Mouse (Mus musculus) C2C12 (cell line): ENCODE measurements at regions not wholly inside any gene's neighbourhood (a gene's known extent, or its start where the extent isn't known, plus 50 kb on each side); places are given as distances from the start of the nearest gene placed in this dataset.

Source experiments
- H3K27me3 ChIP-seq: one replicate; pipeline ENCODE4 v1.6.1; 2011; ENCODE audit not compliant: control insufficient read depth, insufficient read depth, insufficient read length
- H3K36me3 ChIP-seq: one replicate; pipeline ENCODE4 v1.6.1; 2011; ENCODE audit not compliant: control insufficient read depth, insufficient read depth
- H3K4me3 ChIP-seq: one replicate; pipeline ENCODE4 v1.5.1; 2011; ENCODE audit warnings: mild to moderate bottlenecking, control low read depth; ENCODE audit not compliant: poor library complexity, insufficient read depth, severe bottlenecking
- H3K79me2 ChIP-seq: one replicate; pipeline ENCODE4 v1.6.1; 2011; ENCODE audit not compliant: control insufficient read depth, insufficient read depth
- H3K79me3 ChIP-seq: one replicate; pipeline ENCODE4 v1.6.1; 2011; ENCODE audit warnings: low read depth, control low read depth
- H3ac ChIP-seq: one replicate; pipeline ENCODE3; 2011; ENCODE audit warnings: low read depth; ENCODE audit not compliant: control insufficient read depth, insufficient read length
- CEBPB ChIP-seq: IDR thresholded peaks from one replicate; pipeline ENCODE4 v1.6.1; 2011; ENCODE audit warnings: low read depth, mild to moderate bottlenecking, control low read depth, moderate library complexity
- CTCF ChIP-seq: IDR thresholded peaks from one replicate; pipeline ENCODE4 v1.5.1; 2011; ENCODE audit not compliant: control insufficient read depth, insufficient read depth, insufficient read length
- FOSL1 ChIP-seq: IDR thresholded peaks from one replicate; pipeline ENCODE4 v1.8.0; 2011; ENCODE audit warnings: mild to moderate bottlenecking, low read length; ENCODE audit not compliant: poor library complexity, insufficient read depth, severe bottlenecking
- MAX ChIP-seq: IDR thresholded peaks from one replicate; pipeline ENCODE4 v1.6.1; 2011; ENCODE audit warnings: mild to moderate bottlenecking, control low read depth
- MYOD1 ChIP-seq: IDR thresholded peaks from one replicate; pipeline ENCODE4 v1.6.1; 2011; ENCODE audit warnings: low read depth; ENCODE audit not compliant: control insufficient read depth, insufficient read length
- MYOG ChIP-seq: IDR thresholded peaks from one replicate; pipeline ENCODE4 v1.6.1; 2011; ENCODE audit not compliant: control insufficient read depth, insufficient read length; ENCODE audit errors: extremely low read depth
- USF1 ChIP-seq: IDR thresholded peaks from one replicate; pipeline ENCODE4 v1.6.1; 2011; ENCODE audit warnings: low read depth, mild to moderate bottlenecking, control low read depth, moderate library complexity

- Histone ChIP-seq H3ac (no peak overlapping the region), H3K27me3 (peaks cover 7% of the 10 kb centered on the region), H3K79me3 (no peaks in the 10 kb centered on the region), H3K79me2 (no peaks in the 10 kb centered on the region), H3K4me3 (no peak overlapping the region), H3K36me3 (no peaks in the 10 kb centered on the region)
- TF ChIP-seq CTCF, result no peak
- no peak for TF ChIP-seq CEBPB
- TF ChIP-seq FOSL1, result no peak
- no peak for TF ChIP-seq MAX
- TF ChIP-seq MYOD1, result no peak
- TF ChIP-seq MYOG, result no peak
- TF ChIP-seq USF1, result no peak
These were observed 270.8 kb upstream of the Npvf start for GRCm38 (mm10) chr6:50924998-50925397.

DNA sequence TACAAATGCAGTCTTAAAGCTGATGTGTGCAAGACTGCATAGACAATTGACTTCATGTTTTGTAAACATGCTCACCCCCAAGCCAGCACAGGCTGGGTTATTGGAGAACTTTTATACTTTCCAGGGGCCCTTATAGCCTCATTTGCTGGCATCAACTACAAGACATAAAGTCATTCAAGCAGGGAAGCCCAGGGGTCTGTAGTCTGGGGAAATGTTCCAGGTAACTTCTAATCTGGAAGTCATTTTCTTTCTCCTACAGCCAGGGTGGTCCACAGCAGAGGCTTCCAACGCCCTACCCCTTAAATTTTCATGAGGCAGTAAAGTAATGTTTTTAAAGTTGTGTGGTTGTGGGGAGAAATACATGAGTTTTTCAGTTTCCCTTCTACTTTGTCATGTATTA is 272.1 kb upstream of the Npvf start:
- H3ac ChIP-seq, result no peak overlapping the region
- no peaks in the 10 kb centered on the region for H3K79me3 ChIP-seq
- no peaks in the 10 kb centered on the region for H3K79me2 ChIP-seq
- no peak overlapping the region for H3K4me3 ChIP-seq
- H3K27me3 ChIP-seq, result peaks cover 16% of the 10 kb centered on the region
- H3K36me3 ChIP-seq, result no peaks in the 10 kb centered on the region
- TF ChIP-seq MAX, result no peak
- no peak for TF ChIP-seq MYOD1
- no peak for TF ChIP-seq USF1
- no peak for TF ChIP-seq CEBPB
- TF ChIP-seq MYOG, result no peak
- TF ChIP-seq CTCF, result no peak
- no peak for TF ChIP-seq FOSL1

- no peaks in the 10 kb centered on the region for H3K79me2 ChIP-seq
- H3ac ChIP-seq, result no peak overlapping the region
- H3K79me3 ChIP-seq, result no peaks in the 10 kb centered on the region
- TF ChIP-seq FOSL1 (no peak), USF1 (no peak), CTCF (no peak), MYOG (no peak), CEBPB (no peak), MAX (no peak)
- no peak overlapping the region for H3K4me3 ChIP-seq
- no peaks in the 10 kb centered on the region for H3K36me3 ChIP-seq
- H3K27me3 ChIP-seq, result peaks cover 43% of the 10 kb centered on the region
These were observed 275.3 kb upstream of the Npvf start for GRCm38 (mm10) chr6:50929503-50929902.

DNA sequence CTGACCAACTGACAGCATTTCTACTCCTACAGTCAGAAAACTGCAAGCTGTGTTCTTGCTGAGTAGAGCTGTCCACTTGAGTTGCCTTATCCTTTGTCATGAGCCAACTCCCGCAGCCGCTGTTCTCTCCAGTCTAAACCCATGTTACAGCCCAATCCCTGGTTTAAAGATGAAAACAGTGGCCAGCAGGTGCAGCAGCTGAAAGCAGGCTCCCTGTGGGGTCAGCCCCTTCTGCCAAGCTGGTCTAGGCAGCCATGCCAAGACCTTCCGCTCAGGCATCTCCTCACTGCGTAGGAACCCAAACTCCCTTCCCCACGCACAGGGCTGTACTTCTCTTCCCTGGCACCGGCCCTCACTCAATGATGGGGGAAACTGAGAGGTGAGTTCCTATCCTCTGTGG is 279.3 kb upstream of the Npvf start:
- no peak overlapping the region for H3K4me3 ChIP-seq
- H3K79me3 ChIP-seq, result no peaks in the 10 kb centered on the region
- no peak for TF ChIP-seq MAX
- TF ChIP-seq MYOG, result no peak
- no peak for TF ChIP-seq USF1
- TF ChIP-seq FOSL1, result no peak
- no peak for TF ChIP-seq MYOD1
- no peak for TF ChIP-seq CEBPB
- TF ChIP-seq CTCF, result no peak
- no peaks in the 10 kb centered on the region for H3K79me2 ChIP-seq
- H3ac ChIP-seq, result no peak overlapping the region
- H3K36me3 ChIP-seq, result no peaks in the 10 kb centered on the region
- peaks cover 54% of the 10 kb centered on the region for H3K27me3 ChIP-seq

DNA sequence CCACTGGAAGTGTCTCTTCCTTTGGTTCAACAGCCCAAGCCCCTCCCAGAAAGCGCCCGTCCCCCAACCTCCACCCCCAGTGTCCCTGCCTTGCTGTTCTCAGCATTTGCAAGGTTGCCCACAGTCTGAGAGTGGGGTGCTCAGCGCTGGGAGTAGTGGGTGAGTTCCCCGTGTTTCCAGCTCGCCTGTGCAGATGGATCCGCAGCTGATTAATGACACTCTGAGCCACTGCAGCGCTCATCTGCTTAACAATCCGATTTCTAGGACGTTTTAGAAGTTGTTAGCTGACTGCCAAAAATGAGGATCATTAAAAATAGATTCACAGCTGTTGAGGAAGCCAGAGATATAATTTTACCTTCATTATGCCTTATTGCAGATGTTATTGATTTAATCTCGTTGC is 280.0 kb upstream of the Npvf start:
- Histone ChIP-seq H3K79me3 (no peaks in the 10 kb centered on the region), H3ac (no peak overlapping the region), H3K79me2 (no peaks in the 10 kb centered on the region), H3K4me3 (no peak overlapping the region), H3K36me3 (no peaks in the 10 kb centered on the region), H3K27me3 (peaks cover 51% of the 10 kb centered on the region)
- no peak for TF ChIP-seq USF1
- TF ChIP-seq CEBPB, result no peak
- no peak for TF ChIP-seq MAX
- no peak for TF ChIP-seq FOSL1
- no peak for TF ChIP-seq MYOD1
- TF ChIP-seq MYOG, result no peak
- TF ChIP-seq CTCF, result no peak

GRCm38 (mm10) chr6:50936306-50936705 is 282.1 kb upstream of the Npvf start:
- no peaks in the 10 kb centered on the region for H3K36me3 ChIP-seq
- no peak overlapping the region for H3ac ChIP-seq
- H3K79me3 ChIP-seq, result no peaks in the 10 kb centered on the region
- no peaks in the 10 kb centered on the region for H3K79me2 ChIP-seq
- no peak for TF ChIP-seq MAX
- TF ChIP-seq CTCF, result no peak
- TF ChIP-seq USF1, result no peak
- no peak for TF ChIP-seq CEBPB
- no peak for TF ChIP-seq FOSL1
- no peak for TF ChIP-seq MYOD1
- TF ChIP-seq MYOG, result no peak
- H3K4me3 ChIP-seq, result no peak overlapping the region
- H3K27me3 ChIP-seq, result peaks cover 38% of the 10 kb centered on the region
